Mouse (Mus musculus) liver (tissue): Measurements from ENCODE around the gene Nfxl1.
"Not testable (repeated sequence)": the region's sequence is repeated elsewhere in the genome, so short reads cannot be mapped to it uniquely, and the experiment has no call there.

ENCODE experiments used
- DNase-seq: peaks from one replicate; pipeline ENCODE4 v3.0.0-alpha.2; 2020; ENCODE audit warnings: mixed read lengths

Nfxl1 gene

DNA sequence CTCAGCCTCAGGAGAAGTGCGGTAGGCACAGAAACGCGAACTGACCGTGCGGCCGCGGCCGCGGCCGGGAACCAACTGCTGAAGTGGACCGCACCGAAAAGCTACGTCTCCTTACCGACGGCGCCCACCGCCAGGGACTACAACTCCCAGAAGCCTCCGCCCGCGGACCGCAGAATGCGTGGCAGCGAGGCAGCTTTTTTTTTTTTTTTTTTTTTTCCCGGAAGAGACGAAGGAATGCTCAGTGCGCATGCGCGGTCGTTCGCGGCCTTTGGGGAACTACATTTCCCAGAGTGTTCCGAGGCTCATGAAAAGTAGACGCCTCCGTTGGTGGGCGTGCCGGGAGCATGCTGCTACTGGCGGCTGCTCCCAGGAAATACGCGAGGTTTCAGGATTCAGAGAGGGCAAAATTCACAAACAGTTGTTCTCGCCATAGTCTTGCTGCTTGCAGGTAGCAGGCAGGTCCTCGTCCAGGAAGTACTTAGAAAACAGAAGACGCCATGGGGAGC is at the start of gene Nfxl1:
Gene Nfxl1 (minus strand): TSS at position 141 of the 506 bp plus-strand sequence.
- DNase-seq: peak; percentile 98

DNA sequence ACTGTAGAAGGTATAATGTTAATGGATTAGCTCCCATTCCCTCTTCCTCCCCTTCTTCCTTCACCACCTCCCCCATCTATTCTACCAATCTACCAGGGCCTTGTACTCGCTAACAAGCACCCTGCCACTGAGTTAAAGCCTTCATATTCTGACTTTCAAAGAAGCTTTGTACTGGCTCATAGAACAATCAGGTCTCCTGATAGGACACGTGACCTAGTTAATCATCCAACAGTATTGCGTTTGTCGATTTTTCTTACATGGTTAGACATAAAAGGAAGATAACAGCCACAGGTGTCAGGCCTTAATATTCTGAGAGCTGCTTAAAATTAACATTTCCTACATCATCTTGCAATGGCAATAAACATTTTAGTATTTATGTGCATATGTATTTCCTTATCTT is 43.7 kb upstream of the Nfxl1 start:
- DNase-seq: no peak

DNA sequence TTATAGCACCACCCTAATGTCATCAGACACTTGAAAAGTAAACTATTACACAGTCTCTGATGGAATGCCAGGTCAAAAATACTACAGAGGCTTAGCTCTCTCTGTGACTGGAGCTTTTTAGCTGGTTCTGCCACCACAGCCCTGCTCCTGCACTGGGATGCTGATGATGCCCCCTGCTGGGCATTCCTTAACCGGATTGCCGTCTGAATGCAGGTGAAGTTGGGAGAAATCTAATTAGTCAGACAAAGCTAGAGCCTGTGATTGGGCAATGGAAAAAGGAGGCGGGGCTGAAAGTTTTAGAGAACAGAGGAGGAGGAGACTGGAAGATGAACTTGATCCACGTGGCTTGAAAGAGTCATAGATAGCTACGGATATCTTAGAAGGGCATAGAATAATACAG is 41.5 kb upstream of the Nfxl1 start:
- DNase-seq: peak; percentile 61

DNA sequence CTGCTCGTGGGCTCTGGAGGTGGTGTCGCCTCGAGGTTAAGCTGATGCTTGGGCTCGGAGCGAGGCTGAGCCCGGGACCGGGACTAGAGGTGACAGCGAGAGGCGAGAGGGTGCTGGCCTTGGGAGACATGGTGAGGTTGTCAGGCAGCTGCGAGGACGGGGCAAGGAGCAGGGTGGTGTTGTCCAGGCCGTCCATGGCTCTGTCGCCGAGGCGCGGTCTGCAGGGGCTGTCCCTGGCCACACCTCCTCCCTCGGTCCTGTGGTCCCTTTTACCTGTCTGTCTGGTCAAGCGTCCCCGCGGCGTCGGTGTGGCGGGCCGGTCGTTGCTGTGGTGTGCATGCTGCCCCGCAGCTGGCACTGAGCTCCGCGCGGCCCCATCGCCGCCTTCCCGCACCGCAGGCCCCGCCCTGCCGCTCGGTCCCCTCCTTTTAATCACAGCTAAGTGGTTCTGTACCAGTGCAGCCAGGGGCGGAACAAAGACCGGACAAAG is 27.8 kb upstream of the Nfxl1 start, which contains the start of gene Gm5868:
Gene Gm5868 (minus strand): TSS at position 360 of the 490 bp plus-strand sequence.
- DNase-seq: no peak

DNA sequence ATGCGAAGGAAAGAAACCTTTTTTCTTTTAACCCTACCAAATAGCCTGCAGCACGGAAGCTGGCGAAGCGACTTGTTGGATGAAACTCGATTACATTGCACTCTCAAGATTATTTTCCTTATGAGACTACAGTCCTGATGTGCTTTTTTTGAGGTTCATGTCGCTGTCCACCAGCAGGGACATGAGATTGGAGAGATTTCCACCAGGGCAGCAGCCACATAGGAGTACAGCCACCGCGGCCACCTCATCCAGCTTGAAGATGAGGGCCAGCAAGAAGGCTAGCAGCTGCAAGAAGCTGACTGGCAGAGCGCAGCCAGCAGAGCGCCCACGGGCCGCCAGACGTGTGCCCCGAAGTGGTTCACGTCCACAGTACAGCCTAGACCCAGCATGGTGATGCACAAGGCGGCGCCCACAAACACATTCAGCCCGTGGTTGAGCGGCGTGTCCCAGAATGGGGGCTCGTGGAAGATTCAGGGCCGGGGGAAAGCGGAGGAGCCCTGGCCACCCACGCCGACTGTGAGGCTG is 27.2 kb upstream of the Nfxl1 start:
- DNase-seq: not testable (repeated sequence)

DNA sequence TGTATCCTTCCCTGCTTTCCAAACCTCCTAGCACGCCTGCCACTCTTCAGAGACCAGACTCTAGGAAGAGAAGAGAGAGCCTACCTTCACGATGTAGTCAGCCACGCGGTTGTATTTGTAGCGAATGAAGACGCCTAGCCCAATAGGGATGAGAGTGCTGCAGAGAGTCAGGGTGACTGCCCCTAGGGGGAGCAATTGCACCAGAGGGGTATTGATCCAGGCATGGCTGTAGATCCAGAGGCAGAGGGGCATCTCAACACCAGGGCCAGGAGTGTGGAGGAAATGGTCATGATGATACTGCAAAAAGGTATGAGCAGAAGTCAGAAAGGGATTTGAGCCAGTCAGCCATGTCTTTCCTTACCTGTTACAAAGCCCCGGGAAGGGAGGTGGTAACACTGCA is 26.6 kb upstream of the Nfxl1 start:
- DNase-seq: not testable (repeated sequence)

DNA sequence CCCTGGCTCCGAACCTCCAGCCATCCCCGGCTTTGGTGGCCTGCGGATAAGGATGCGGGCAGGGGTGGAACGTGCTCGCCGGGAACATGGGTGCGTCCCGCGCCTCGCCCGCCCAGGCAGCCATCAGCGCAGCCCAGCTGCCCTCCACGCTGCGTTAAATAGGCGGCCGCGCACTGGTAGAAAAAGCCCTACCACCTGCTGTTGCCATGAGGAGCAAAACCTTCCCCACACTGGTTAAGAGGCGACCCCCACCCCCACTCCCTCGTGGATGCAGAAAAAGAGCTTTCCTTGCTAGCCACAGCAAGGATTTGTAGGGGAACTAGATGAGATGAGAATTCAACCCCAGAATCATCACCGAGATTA is 21.5 kb upstream of the Nfxl1 start, which contains the start of gene Zar1:
Gene Zar1 (minus strand): TSS at position 285 of the 363 bp plus-strand sequence.
- not testable (repeated sequence) for DNase-seq

DNA sequence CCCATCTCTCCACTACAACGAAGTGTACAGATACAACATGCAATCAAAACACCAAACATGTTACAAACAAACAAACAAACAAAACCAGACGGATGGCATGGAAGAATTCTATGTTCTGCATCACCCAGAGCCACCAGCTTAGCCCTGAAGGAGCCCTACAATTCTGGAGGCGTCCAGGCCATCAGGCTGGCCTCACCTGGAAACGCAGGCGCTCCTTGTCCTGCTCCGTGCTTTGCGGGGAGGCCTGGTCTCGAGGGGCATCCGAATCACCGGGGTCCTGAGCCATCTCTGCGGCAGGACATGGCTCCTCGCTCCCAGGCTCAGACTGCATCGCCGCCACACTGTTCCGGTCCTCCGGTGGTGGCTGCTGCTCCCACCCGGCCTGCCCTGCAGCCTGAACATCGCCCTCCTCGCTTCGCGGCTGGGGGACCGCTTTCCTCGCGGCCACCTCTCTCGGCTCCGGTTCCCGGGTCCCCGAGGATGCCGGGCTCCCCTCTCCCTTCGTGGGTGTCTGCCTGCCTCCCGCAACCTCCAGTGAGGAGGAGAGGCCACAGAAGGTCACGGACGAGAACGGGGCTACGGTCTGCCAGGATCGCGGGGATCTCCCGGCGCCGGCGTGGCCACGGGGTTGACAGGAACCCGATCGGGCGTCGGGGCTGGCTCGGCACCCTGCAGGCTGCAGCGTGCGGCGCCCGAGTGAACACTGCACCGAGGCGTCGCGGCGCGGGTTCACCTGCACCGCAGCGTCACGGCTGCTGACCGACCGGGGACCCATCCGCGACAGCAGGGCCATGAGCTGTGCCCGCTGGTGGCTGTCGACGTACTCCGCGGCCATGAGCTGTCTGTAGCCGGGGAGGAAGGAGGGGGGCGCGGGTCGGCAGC is 20.8 kb upstream of the Nfxl1 start:
- not testable (repeated sequence) for DNase-seq

DNA sequence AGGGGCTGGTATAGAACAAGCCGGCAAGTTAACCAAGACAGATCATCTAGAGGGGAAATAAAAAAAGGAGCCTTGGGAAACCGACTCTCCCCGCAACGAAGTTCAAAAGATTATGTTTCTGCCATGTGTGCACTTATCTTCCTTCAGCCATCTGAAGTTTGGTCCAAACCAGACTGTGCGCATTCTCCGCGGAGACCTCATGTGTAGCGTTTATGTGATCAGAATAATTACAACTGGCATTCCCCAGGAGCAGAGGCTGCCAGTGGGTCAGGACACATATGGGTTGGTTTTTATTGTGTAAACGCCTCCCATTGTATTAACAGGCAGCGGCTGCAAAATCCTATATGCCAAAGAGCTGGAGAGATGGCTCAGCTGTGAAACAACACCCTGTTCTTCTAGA is 20.1 kb upstream of the Nfxl1 start:
- not testable (repeated sequence) for DNase-seq

DNA sequence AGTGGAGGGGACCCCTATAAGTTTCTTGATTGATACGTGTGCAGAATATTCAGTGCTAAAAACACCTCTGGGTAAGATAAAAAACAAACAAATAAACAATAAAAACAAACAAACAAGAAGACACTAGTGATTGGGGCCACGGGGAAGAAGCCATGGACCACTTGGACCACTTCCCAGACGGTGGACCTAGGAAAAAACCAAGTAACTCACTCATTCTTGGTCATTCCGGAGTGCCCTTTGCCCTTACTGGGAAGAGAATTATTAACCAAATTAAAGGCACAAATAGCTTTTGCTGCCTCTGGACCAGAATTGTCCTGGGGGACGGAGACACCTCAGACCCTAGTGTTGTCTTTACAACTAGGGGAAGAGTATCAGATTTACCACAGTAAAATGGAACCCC is 6.1 kb upstream of the Nfxl1 start:
- no peak for DNase-seq

DNA sequence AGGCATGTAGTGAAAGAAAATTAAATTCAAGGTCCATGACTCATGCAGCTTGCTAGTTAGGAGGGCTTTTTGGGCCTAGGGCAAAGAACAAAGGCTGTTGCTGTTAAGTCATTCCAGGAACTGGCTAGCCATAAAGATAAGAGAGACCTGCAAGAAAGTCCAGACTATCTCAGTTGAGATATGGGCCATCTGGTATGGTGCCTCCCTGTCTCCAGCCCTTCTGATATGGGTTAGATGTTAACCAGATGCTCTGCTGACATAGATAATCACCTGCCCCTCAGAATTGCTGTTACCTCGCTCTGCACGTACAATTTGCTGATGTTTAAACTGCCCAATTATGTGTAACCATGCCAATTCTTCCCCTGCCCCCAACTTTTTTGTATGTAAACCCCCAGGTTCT is 3.7 kb upstream of the Nfxl1 start:
- DNase-seq: not testable (repeated sequence)

DNA sequence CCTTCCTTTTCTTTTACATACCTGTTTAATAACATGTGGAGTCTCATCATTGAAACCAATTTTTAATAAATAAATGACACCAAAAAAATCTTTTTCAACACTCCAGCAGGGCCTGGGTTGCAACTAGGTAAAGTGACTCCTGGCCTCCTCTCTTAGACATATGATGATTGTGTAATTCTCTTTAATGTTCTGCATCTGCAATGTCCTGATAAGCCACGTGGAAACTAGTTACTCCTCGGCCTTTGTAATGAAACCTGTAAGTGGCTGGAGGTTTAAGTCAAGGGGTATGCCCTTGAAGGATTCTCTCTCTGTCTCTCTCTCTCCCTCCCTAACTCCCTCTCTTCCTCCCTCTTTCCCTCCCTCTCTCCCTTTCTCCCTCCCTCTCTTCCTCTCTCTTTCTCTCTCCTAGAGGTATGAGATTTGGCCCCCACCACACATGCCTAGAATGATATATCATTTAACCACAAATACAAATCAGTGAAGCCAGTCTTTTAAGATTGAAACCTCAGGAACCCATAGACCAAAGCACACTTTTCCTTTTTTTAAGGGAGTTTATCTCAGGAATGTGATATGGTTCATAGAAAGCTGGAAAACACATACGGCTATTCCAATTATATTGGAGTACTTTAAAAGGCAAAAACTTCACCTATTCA is 1.6 kb upstream of the Nfxl1 start:
- DNase-seq: no peak

DNA sequence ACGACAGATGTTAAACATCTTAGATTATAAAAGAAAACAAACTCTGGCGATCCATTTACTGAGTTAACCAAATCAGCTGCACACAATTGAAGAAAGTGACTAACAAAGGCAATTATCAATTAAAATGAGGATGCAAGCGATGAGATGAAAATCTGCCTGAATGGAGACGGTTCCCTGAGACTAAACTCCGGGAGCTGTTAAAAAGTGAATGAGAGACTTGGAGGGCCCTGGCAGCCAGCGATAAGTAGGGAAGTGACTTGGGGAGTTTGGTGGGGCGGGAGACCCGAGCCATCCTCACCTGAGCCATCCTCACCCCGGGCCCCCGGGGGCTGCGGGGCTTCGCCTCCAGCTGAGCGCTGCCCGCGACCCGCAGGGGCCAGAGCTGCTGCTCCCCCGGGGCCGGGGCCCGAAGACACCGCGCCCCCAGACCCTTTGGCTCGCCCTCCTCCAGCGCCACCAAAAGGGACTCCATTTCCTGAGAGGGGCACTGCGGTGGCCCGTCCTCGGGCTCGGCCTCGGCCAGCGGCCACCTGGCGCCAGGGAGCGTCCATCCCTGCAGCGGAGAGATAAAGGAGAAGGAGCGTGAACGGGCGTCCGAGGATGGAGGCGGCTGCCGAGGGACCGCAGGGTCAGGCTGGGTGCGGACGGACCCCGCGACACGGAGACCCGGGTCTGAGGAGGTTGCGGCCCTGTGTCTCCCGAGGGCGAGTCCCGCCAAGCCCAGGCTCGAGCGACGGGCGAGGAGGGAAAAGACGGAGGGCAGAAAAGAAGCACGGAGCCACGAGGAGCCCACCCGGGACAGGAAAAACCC is 563 bp downstream of the Nfxl1 start:
- DNase-seq: peak; percentile 72

DNA sequence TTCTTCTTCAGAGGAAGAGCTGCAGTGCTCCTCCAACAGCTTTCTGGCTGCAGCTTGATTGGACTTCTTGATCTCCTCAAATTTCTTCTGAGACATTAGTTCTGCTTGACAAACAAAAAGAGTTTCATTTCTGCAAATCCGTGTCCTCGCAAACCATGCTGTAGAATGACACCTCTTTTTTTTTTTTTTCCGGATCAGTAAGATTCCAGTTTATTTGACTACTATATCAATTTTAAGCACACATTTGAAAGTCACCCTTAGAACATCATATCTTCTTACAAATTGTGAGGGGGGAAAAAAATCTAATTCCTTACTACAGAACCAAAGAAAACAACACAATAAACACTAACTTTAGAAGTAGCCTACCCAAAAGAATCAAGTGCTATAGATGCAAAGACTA is 3.2 kb downstream of the Nfxl1 start:
- DNase-seq: no peak

DNA sequence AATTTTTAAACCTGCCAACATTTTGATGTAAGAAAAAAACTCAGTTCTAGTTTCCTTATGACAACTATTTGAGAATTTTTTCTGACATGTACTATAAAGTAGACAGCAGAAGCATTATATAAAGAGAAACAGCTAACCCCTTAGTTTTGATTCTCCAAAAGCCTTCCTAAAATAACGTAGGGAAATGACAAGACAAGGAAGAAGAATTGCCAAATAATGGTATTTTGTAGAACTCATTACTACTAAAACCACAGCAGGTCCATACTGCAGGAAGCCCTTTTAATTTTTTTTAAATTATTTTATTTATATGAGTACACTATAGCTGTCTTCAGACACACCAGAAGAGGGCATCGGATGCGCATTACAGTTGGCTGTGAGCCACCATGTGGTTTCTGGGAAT is 8.3 kb downstream of the Nfxl1 start:
- DNase-seq: no peak

DNA sequence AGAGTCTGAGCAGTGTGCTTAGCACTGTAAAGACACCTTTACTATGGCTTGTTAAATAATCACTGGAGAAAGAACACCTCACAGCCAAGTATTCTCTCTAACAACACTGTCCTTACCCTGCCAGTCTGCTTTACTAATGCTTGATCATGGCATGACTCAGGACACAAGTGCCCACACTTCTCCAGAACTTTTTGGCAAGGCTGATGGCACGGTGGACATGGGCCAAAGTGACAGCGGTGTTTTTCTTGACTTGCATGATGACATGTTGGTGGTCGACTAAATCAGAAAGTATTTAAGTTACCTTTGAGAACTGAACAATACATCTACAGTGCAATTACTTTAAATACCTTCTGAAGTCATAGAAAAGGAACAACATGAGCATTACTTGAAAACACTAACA is 30.6 kb downstream of the Nfxl1 start:
- no peak for DNase-seq

DNA sequence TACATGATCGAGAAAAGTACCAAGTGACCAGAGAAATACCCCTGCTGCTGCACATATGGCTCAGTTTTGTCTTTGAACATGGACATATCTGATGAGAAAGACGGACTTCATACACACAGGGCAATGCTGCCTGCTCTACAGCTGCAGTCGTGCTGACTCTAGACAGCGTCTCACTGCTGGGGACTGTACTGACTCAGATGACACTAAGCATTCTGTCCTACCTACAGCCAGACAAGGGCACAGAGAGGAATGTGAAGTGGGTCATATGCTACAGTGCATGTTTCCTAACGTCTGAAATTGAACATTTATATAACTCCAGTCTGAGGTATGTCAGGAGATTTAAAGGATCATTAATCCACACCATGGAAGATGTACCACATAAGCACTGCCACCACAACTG is 45.7 kb downstream of the Nfxl1 start:
- no peak for DNase-seq

DNA sequence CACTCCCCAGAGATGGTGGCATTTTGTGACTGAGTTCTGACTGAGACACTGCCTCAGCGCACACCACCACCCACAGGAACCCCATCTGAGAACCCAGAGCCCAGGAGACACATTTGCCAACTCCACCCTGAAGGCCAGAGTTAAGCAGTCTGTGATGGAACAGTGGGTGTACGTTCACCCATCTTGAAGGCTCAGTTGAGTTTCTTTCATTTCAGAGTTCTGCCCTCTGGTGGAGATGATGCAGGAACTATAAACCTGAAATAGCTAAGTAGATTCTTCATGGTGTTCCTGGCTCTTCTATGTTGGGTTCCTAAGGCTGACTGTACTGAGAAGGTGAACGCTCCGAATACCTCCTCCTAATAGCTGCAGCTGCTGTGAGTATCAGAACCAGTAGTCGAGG is 53.7 kb downstream of the Nfxl1 start:
- DNase-seq: no peak

DNA sequence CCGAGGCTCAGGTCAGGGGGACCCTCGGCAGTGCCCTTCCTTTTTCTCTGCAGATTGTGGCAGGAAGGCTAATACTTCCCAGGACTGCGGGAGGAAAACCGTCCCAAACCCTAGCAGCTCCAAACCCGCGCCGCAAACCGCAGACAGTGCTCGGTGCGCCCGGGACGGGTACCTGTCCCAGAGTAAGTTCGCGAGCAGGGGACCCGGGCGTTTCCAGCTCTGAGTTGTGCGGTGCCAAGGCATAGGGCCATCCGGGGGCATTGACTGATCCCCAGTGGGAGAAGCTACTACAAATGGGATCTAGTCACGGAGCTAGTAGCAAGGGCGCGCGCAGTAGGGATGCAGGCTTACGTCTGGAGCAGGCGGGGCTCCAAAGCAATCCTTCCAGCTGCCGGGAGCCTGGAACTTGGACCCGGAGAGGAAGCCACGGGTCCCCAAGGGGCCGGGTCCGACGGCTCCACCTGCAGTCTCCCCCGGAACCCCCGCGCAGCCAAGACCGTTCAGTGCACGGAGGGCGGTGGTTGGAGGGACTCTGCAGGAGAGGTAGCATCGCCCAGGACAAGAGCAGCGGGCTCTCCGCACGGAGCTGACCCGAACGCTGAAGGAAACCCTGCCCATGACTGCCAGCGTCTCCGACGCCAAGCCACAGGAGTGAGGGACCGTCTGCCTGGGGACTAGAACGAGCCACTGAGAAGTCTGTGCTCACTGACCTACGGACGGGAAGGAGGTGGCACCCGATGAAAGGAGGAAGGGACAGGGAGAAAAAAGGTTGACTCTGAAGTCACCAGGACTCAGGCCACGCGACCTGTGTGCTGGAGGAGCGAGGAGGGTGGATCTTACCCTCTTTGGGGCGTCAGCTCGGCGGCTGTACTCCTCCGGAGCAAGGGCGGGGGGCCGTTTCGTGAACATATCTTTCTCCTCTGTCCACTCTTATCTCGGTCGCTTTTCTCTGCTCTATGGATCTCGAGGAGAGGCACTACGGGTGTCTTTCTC is 55.7 kb downstream of the Nfxl1 start, which contains the start of gene Corin:
Gene Corin (minus strand): TSS at position 943 of the 993 bp plus-strand sequence.
- peak; percentile 6 for DNase-seq

DNA sequence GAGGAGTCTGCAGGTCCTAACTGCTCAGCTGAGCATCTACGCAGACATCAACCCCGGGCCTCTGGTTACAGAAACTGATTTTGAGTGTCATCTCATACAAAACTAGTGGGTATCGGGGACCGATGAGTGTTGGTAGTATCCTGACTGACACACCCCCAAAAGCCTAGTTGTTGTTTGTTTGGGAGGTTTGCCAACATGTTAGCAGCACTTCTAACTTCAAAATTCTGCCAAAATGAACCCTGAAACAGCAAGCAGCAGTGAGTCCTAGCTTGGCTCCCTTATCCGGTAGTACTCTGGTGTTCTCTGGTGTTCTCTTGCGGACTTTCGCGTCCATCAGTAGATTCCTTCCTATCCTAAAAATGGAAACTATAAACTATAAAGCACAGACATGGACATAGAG is 56.7 kb downstream of the Nfxl1 start:
- DNase-seq: no peak

DNA sequence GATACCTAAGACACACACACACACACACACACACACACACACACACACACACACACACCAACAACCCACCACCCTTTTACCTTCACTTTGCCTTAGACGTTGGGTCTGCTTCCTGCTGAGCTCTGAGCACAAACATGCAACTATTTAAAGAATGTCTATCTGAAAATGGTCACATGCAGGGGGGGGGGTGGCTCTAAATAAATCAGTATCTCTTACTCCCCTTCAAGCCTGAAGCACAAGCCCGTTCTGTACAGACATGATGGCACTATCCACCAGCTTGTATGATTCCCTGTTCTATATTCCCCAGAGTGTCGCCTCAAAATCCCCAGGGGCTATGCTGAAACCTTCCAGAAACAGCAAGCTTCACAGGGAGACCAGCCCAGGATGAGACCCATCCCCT is 57.7 kb downstream of the Nfxl1 start:
- no peak for DNase-seq
